Mouse (Mus musculus) heart, embryonic 13.5 days (tissue): ENCODE measurements at regions not wholly inside any gene's neighbourhood (a gene's known extent, or its start where the extent isn't known, plus 50 kb on each side); places are given as distances from the start of the nearest gene placed in this dataset.
"Not testable (repeated sequence)": the region's sequence is repeated elsewhere in the genome, so short reads cannot be mapped to it uniquely, and the experiment has no call there.

Experiments
- ATAC-seq: fragments of 200-750 bp; cut with Nextera tagmentation; 2 replicates; pipeline ENCODE4 v1.8.0; 2017; ENCODE audit warnings: moderate TSS enrichment; ENCODE audit not compliant: insufficient number of reproducible peaks, low FRiP score, low TSS enrichment; ENCODE audit errors: extremely low read depth
- H3K27ac ChIP-seq: fragments of 300-500 bp; sonication (generic); replicated peaks from 2 replicates; pipeline ENCODE4 v1.5.1; 2015; ENCODE audit warnings: moderate library complexity, mild to moderate bottlenecking, inconsistent platforms
- H3K27me3 ChIP-seq: fragments of 300-500 bp; sonication (generic); replicated peaks from 2 replicates; pipeline ENCODE4 v1.6.1; 2015; ENCODE audit warnings: mild to moderate bottlenecking, inconsistent platforms
- H3K36me3 ChIP-seq: fragments of 300-500 bp; sonication (generic); 2 replicates; pipeline ENCODE4 v1.6.1; 2015; ENCODE audit warnings: mild to moderate bottlenecking, inconsistent platforms
- H3K4me1 ChIP-seq: fragments of 300-500 bp; sonication (generic); 2 replicates; pipeline ENCODE4 v1.6.1; 2015; ENCODE audit warnings: inconsistent platforms
- H3K4me2 ChIP-seq: fragments of 300-500 bp; sonication (generic); 2 replicates; pipeline ENCODE4 v1.6.1; 2015; ENCODE audit warnings: inconsistent platforms, mild to moderate bottlenecking, moderate library complexity
- H3K4me3 ChIP-seq: fragments of 300-500 bp; sonication (generic); 2 replicates; pipeline ENCODE4 v1.5.1; 2015; ENCODE audit warnings: moderate library complexity, mild to moderate bottlenecking, inconsistent platforms
- H3K9ac ChIP-seq: fragments of 300-500 bp; sonication (generic); 2 replicates; pipeline ENCODE4 v1.6.1; 2015; ENCODE audit warnings: inconsistent platforms, mild to moderate bottlenecking, moderate library complexity
- H3K9me3 ChIP-seq: fragments of 300-500 bp; sonication (generic); 2 replicates; pipeline ENCODE4 v1.6.1; 2016; ENCODE audit warnings: inconsistent platforms
- WGBS: fragments of 180-500 bp; shearing (Covaris S2); methylation state at CpG from one replicate; pipeline ENCODE4 v1.1.7; 2015; ENCODE audit warnings: mixed read lengths; 5-methylcytosine and 5-hydroxymethylcytosine counted together

- no peak for ATAC-seq
Measured at GRCm38 (mm10) chr13:5696377-5696776, 164.9 kb upstream of the Klf6 start.

GRCm38 (mm10) chr13:5697329-5697728, 164.0 kb upstream of the Klf6 start:
- not testable (repeated sequence) for H3K4me3 ChIP-seq, H3K4me2 ChIP-seq, H3K4me1 ChIP-seq, H3K9me3 ChIP-seq, H3K36me3 ChIP-seq, H3K27ac ChIP-seq, H3K9ac ChIP-seq, ATAC-seq, H3K27me3 ChIP-seq
- WGBS = 58% methylated on average over 1 of the region's 1 CpGs

More at GRCm38 (mm10) chr13:5696377-5696776, 164.9 kb upstream of the Klf6 start:
- no peak overlapping the region for H3K4me3 ChIP-seq
- no peak overlapping the region for H3K4me2 ChIP-seq
- no peak overlapping the region for H3K27ac ChIP-seq
- peaks cover 5% of the 10 kb centered on the region; the same call in 1 of the 2 replicates for H3K9me3 ChIP-seq
- no peaks in the 10 kb centered on the region for H3K27me3 ChIP-seq
- no peaks in the 10 kb centered on the region for H3K36me3 ChIP-seq
- WGBS = 9% methylated on average over 2 of the region's 2 CpGs
- no peak overlapping the region for H3K9ac ChIP-seq
- no peaks in the 10 kb centered on the region for H3K4me1 ChIP-seq

- Histone ChIP-seq H3K9ac (no peak overlapping the region), H3K27ac (no peak overlapping the region), H3K9me3 (no peaks in the 10 kb centered on the region), H3K4me1 (no peaks in the 10 kb centered on the region), H3K4me2 (no peak overlapping the region), H3K36me3 (no peaks in the 10 kb centered on the region), H3K4me3 (no peak overlapping the region), H3K27me3 (no peaks in the 10 kb centered on the region)
- 80% methylated on average over 3 of the region's 3 CpGs for WGBS
- no peak for ATAC-seq
Measured at GRCm38 (mm10) chr13:5702071-5702470, 159.2 kb upstream of the Klf6 start.

- no peaks in the 10 kb centered on the region for H3K36me3 ChIP-seq
- H3K9me3 ChIP-seq = no peaks in the 10 kb centered on the region
- no peaks in the 10 kb centered on the region for H3K4me1 ChIP-seq
- no peak overlapping the region for H3K4me2 ChIP-seq
- no peak overlapping the region for H3K4me3 ChIP-seq
- no peak overlapping the region for H3K9ac ChIP-seq
- H3K27me3 ChIP-seq = no peaks in the 10 kb centered on the region
- no peak overlapping the region for H3K27ac ChIP-seq
- no peak for ATAC-seq
Measured at GRCm38 (mm10) chr13:5704991-5705390, 156.3 kb upstream of the Klf6 start.

GRCm38 (mm10) chr13:5711646-5712045, 149.6 kb upstream of the Klf6 start:
- H3K9ac ChIP-seq = no peak overlapping the region
- no peak overlapping the region for H3K4me2 ChIP-seq
- no peak for ATAC-seq
- no peaks in the 10 kb centered on the region for H3K9me3 ChIP-seq
- H3K4me1 ChIP-seq = peaks cover 5% of the 10 kb centered on the region
- WGBS = 59% methylated on average over 1 of the region's 1 CpGs
- no peak overlapping the region for H3K4me3 ChIP-seq
- no peaks in the 10 kb centered on the region for H3K36me3 ChIP-seq
- no peak overlapping the region for H3K27ac ChIP-seq
- H3K27me3 ChIP-seq = no peaks in the 10 kb centered on the region

GRCm38 (mm10) chr13:5713195-5713863, 148.0 kb upstream of the Klf6 start:
- Histone ChIP-seq H3K4me2 (no peak overlapping the region), H3K9me3 (no peaks in the 10 kb centered on the region), H3K4me1 (peaks cover 5% of the 10 kb centered on the region), H3K9ac (no peak overlapping the region), H3K36me3 (no peaks in the 10 kb centered on the region), H3K27ac (no peak overlapping the region), H3K4me3 (no peak overlapping the region), H3K27me3 (no peaks in the 10 kb centered on the region)
- 80% methylated on average over 6 of the region's 6 CpGs for WGBS
- ATAC-seq = no peak

GRCm38 (mm10) chr13:5714191-5714591, 147.1 kb upstream of the Klf6 start:
- Histone ChIP-seq H3K27me3 (no peaks in the 10 kb centered on the region), H3K4me3 (peak overlapping the region; percentile 30), H3K9me3 (no peaks in the 10 kb centered on the region), H3K4me1 (peaks cover 5% of the 10 kb centered on the region), H3K27ac (peak overlapping the region; percentile 65), H3K36me3 (no peaks in the 10 kb centered on the region), H3K4me2 (peak overlapping the region; percentile 57), H3K9ac (no peak overlapping the region)
- 51% methylated on average over 12 of the region's 12 CpGs for WGBS
- no peak for ATAC-seq

- H3K27ac ChIP-seq = peak overlapping the region; percentile 65; the same call in 1 of the 2 replicates
- H3K9me3 ChIP-seq = no peaks in the 10 kb centered on the region
- no peaks in the 10 kb centered on the region for H3K27me3 ChIP-seq
- no peak overlapping the region for H3K4me3 ChIP-seq
- peaks cover 5% of the 10 kb centered on the region for H3K4me1 ChIP-seq
- peak overlapping the region; percentile 57; the same call in 1 of the 2 replicates for H3K4me2 ChIP-seq
- ATAC-seq = no peak
- H3K36me3 ChIP-seq = no peaks in the 10 kb centered on the region
- H3K9ac ChIP-seq = no peak overlapping the region
Measured at GRCm38 (mm10) chr13:5714793-5715192, 146.5 kb upstream of the Klf6 start.

GRCm38 (mm10) chr13:5716749-5717148, 144.5 kb upstream of the Klf6 start:
- H3K4me1 ChIP-seq = peaks cover 5% of the 10 kb centered on the region
- H3K4me2 ChIP-seq = no peak overlapping the region
- H3K27ac ChIP-seq = no peak overlapping the region
- no peak for ATAC-seq
- no peaks in the 10 kb centered on the region for H3K36me3 ChIP-seq
- no peaks in the 10 kb centered on the region for H3K27me3 ChIP-seq
- 68% methylated on average over 3 of the region's 3 CpGs for WGBS
- H3K9me3 ChIP-seq = no peaks in the 10 kb centered on the region
- H3K9ac ChIP-seq = no peak overlapping the region
- H3K4me3 ChIP-seq = no peak overlapping the region

GRCm38 (mm10) chr13:5723319-5723718, 138.0 kb upstream of the Klf6 start:
- 80% methylated on average over 2 of the region's 2 CpGs for WGBS
- H3K27me3 ChIP-seq = no peaks in the 10 kb centered on the region

GRCm38 (mm10) chr13:5724364-5724763, 136.9 kb upstream of the Klf6 start:
- WGBS = 57% methylated on average over 1 of the region's 1 CpGs
- ATAC-seq = no peak
- H3K27me3 ChIP-seq = no peaks in the 10 kb centered on the region
- H3K4me1 ChIP-seq = peaks cover 3% of the 10 kb centered on the region; the same call in 1 of the 2 replicates
- H3K4me2 ChIP-seq = no peak overlapping the region
- no peaks in the 10 kb centered on the region for H3K36me3 ChIP-seq
- H3K27ac ChIP-seq = no peak overlapping the region
- H3K9me3 ChIP-seq = no peaks in the 10 kb centered on the region
- H3K4me3 ChIP-seq = no peak overlapping the region
- H3K9ac ChIP-seq = no peak overlapping the region

More at GRCm38 (mm10) chr13:5723319-5723718, 138.0 kb upstream of the Klf6 start:
- no peak overlapping the region for H3K4me2 ChIP-seq
- H3K9ac ChIP-seq = no peak overlapping the region
- H3K9me3 ChIP-seq = no peaks in the 10 kb centered on the region
- no peaks in the 10 kb centered on the region for H3K4me1 ChIP-seq
- H3K4me3 ChIP-seq = no peak overlapping the region
- no peaks in the 10 kb centered on the region for H3K36me3 ChIP-seq
- H3K27ac ChIP-seq = no peak overlapping the region
- ATAC-seq = no peak

GRCm38 (mm10) chr13:5725984-5726383, 135.3 kb upstream of the Klf6 start:
- H3K27ac ChIP-seq = no peak overlapping the region
- H3K36me3 ChIP-seq = no peaks in the 10 kb centered on the region
- no peaks in the 10 kb centered on the region for H3K27me3 ChIP-seq
- H3K4me3 ChIP-seq = no peak overlapping the region
- no peaks in the 10 kb centered on the region for H3K9me3 ChIP-seq
- no peak overlapping the region for H3K9ac ChIP-seq
- H3K4me2 ChIP-seq = no peak overlapping the region
- 67% methylated on average over 4 of the region's 4 CpGs for WGBS
- H3K4me1 ChIP-seq = peaks cover 3% of the 10 kb centered on the region; the same call in 1 of the 2 replicates
- ATAC-seq = no peak
